ENCODE assay signal across 8 mouse cellular contexts in the genomic region with DNA sequence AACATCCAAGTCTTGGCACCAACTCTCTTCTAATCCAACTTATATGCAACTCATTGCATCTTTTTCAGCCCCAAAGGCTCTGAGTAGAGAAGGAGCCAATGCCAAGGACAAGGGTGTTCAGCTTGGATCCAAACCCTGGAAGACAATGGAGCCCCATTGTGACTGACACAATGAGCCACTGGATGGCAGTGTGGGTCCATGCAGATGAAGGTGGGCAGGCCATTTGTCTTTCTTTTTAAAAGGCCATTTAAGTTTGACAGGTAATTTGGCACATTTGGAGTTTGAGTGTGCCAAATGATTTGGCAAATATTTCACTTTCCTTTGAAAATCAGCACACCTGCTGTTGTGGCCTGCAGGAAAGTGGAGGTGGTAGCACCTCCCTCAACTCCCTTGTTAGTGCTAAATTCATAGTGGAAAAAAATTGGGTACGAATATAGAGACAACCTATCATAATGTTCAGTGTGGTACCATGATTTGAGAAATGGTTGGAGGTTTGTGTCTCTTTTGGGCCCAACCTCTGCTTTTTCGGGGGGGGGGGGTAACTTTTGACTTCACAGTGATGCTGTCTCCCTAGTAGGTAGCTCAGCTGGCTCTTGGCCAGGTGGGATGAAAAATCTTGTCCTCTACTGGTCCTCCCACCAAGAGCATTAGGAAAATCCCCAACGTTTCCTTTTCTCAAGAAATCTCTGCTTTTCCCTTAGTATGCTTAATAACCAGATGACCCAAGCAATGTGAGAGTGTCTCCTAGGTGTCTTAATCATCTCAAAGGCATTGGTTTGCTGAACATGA.
DNase-seq lines count a peak whose midpoint lies in the region; ATAC-seq lines count a peak whose summit lies in the region.

No protein-coding gene starts in this region.

- intact Hi-C loops in left cerebral cortex, postnatal 36 days (cut with DNase I) = loop anchor here (2.0 to 10.0 kb wide), 5 partner anchors 126 to 999 kb away; no protein-coding TSS in a partner anchor

- no peak overlapping the region for H3K27ac ChIP-seq in neural tube, embryonic 15.5 days (replicated peaks)
- H3K27ac ChIP-seq in hindbrain, embryonic 14.5 days = no peak overlapping the region

- no peak for ATAC-seq in neural tube, embryonic 15.5 days (ENCODE audit: low FRiP score)
- ATAC-seq in hindbrain, embryonic 14.5 days (ENCODE audit: low FRiP score) = peak; percentile 68; the same call in 1 of the 2 replicates

- H3K36me3 ChIP-seq in neural tube, embryonic 15.5 days = no peaks in the 10 kb centered on the region
- H3K36me3 ChIP-seq in hindbrain, embryonic 14.5 days (replicated peaks; ENCODE audit: control insufficient read depth, insufficient read depth) = no peaks in the 10 kb centered on the region

- H3K4me2 ChIP-seq in neural tube, embryonic 15.5 days = no peak overlapping the region
- no peak overlapping the region for H3K4me2 ChIP-seq in hindbrain, embryonic 14.5 days (replicated peaks)

- H3K4me1 ChIP-seq in neural tube, embryonic 15.5 days = no peaks in the 10 kb centered on the region
- H3K4me1 ChIP-seq in hindbrain, embryonic 14.5 days (replicated peaks; ENCODE audit: control insufficient read depth, insufficient read depth, low read length) = no peaks in the 10 kb centered on the region

- DNase-seq in neural tube, embryonic 10.5 days (ENCODE audit: extremely low spot score, low spot score) = peak; percentile 40
- peak; percentile 13 to 26 for DNase-seq in adrenal gland, postnatal 4 days (ENCODE audit: low spot score in 2 of 2)
- DNase-seq in fat pad, adult 2 months (ENCODE audit: extremely low read depth, low read depth, low spot score) = peak; percentile 30
- DNase-seq in hindbrain, embryonic 14.5 days (ENCODE audit: low spot score) = peak; percentile 82
- peak; percentile 63 for DNase-seq in left cerebral cortex, postnatal 36 days (ENCODE audit: low spot score in 2 of 2)
- peak; percentile 54 for DNase-seq in ovary, postnatal 14 days (ENCODE audit: low spot score)
- peak; percentile 24 to 63 for DNase-seq in urinary bladder, postnatal 4 days (ENCODE audit: low spot score in 2 of 2)

- no peak overlapping the region for H3K4me3 ChIP-seq in neural tube, embryonic 15.5 days (replicated peaks)
- H3K4me3 ChIP-seq in hindbrain, embryonic 14.5 days (replicated peaks; ENCODE audit: low read length) = no peak overlapping the region

- no peaks in the 10 kb centered on the region for H3K27me3 ChIP-seq in neural tube, embryonic 15.5 days (replicated peaks)
- H3K27me3 ChIP-seq in hindbrain, embryonic 14.5 days (ENCODE audit: control insufficient read depth, insufficient read depth, low read length) = no peaks in the 10 kb centered on the region

- no peak overlapping the region for H3K9ac ChIP-seq in neural tube, embryonic 15.5 days (replicated peaks)
- no peak overlapping the region for H3K9ac ChIP-seq in hindbrain, embryonic 14.5 days

- 65% methylated on average over 3 of the region's 3 CpGs for WGBS in neural tube, embryonic 15.5 days
- 61% methylated on average over 3 of the region's 3 CpGs for WGBS in hindbrain, embryonic 14.5 days

- no peaks in the 10 kb centered on the region for H3K9me3 ChIP-seq in neural tube, embryonic 15.5 days (replicated peaks)
- no peaks in the 10 kb centered on the region for H3K9me3 ChIP-seq in hindbrain, embryonic 14.5 days (ENCODE audit: control insufficient read depth, low read length)

Comparison
In these comparisons a context has a peak if more than half of its experiments do, and no peak if none do; other contexts are left out.
1. DNase-seq: peak in every context shown above with its lines; median percentile 82 in hindbrain, embryonic 14.5 days; 63 in left cerebral cortex, postnatal 36 days; 54 in ovary, postnatal 14 days; 44 in urinary bladder, postnatal 4 days; 40 in neural tube, embryonic 10.5 days; 30 in fat pad, adult 2 months; 20 in adrenal gland, postnatal 4 days.